Mouse (Mus musculus): Measurements from ENCODE around the gene Rbfox1.
A peak's percentile ranks its signal among the peaks of the same experiment; 100 is the strongest.

Gene Rbfox1

GRCm38 (mm10) chr16:7140909-7141308 is 1255.8 kb downstream of the Rbfox1 start:
- no peak for DNase-seq (ENCODE audit: low read depth, low spot score)

- DNase-seq (ENCODE audit: low read depth, low spot score): no peak
Observed at GRCm38 (mm10) chr16:7145505-7145904, 1260.3 kb downstream of the Rbfox1 start.

GRCm38 (mm10) chr16:7146454-7146853 is 1261.3 kb downstream of the Rbfox1 start:
- DNase-seq (ENCODE audit: low read depth, low spot score): peak; percentile 50

- DNase-seq (ENCODE audit: low read depth, low spot score): no peak
Observed at GRCm38 (mm10) chr16:7147884-7148283, 1262.7 kb downstream of the Rbfox1 start.

- DNase-seq (ENCODE audit: low read depth, low spot score): peak; percentile 37
Observed at GRCm38 (mm10) chr16:7149106-7149899, 1264.1 kb downstream of the Rbfox1 start.

GRCm38 (mm10) chr16:7150201-7150791 is 1265.1 kb downstream of the Rbfox1 start:
- no peak for DNase-seq (ENCODE audit: low read depth, low spot score)

- no peak for DNase-seq (ENCODE audit: low read depth, low spot score)
Observed at GRCm38 (mm10) chr16:7152401-7152800, 1267.2 kb downstream of the Rbfox1 start.

- DNase-seq (ENCODE audit: low read depth, low spot score): no peak
Observed at GRCm38 (mm10) chr16:7154671-7155070, 1269.5 kb downstream of the Rbfox1 start.

GRCm38 (mm10) chr16:7158856-7159826 is 1274.0 kb downstream of the Rbfox1 start:
- no peak for DNase-seq (ENCODE audit: low read depth, low spot score)

GRCm38 (mm10) chr16:7159827-7160217 is 1274.7 kb downstream of the Rbfox1 start:
- no peak for DNase-seq (ENCODE audit: low read depth, low spot score)

GRCm38 (mm10) chr16:7162168-7162567 is 1277.0 kb downstream of the Rbfox1 start:
- DNase-seq (ENCODE audit: low read depth, low spot score): no peak

- no peak for DNase-seq (ENCODE audit: low read depth, low spot score)
Observed at GRCm38 (mm10) chr16:7163688-7164087, 1278.5 kb downstream of the Rbfox1 start.

GRCm38 (mm10) chr16:7164153-7164737 is 1279.1 kb downstream of the Rbfox1 start:
- no peak for DNase-seq (ENCODE audit: low read depth, low spot score)

- no peak for DNase-seq (ENCODE audit: low read depth, low spot score)
Observed at GRCm38 (mm10) chr16:7175960-7176359, 1290.8 kb downstream of the Rbfox1 start.

GRCm38 (mm10) chr16:7187788-7188187 is 1302.6 kb downstream of the Rbfox1 start:
- DNase-seq (ENCODE audit: low read depth, low spot score): no peak

GRCm38 (mm10) chr16:7193535-7193934 is 1308.4 kb downstream of the Rbfox1 start:
- DNase-seq (ENCODE audit: low read depth, low spot score): no peak

- DNase-seq (ENCODE audit: low read depth, low spot score): no peak
Observed at GRCm38 (mm10) chr16:7197953-7198352, 1312.8 kb downstream of the Rbfox1 start.

- no peak for DNase-seq (ENCODE audit: low read depth, low spot score)
Observed at GRCm38 (mm10) chr16:7200239-7200638, 1315.1 kb downstream of the Rbfox1 start.

GRCm38 (mm10) chr16:7201816-7202215 is 1316.7 kb downstream of the Rbfox1 start:
- DNase-seq (ENCODE audit: low read depth, low spot score): no peak

GRCm38 (mm10) chr16:7206116-7206900 is 1321.2 kb downstream of the Rbfox1 start:
- DNase-seq (ENCODE audit: low read depth, low spot score): no peak

- no peak for DNase-seq (ENCODE audit: low read depth, low spot score)
Observed at GRCm38 (mm10) chr16:7207599-7207998, 1322.4 kb downstream of the Rbfox1 start.

All from ZHBTc4 (cell line).